Mouse (Mus musculus): ENCODE measurements around the gene Olfr1130.
"Not testable (repeated sequence)": the region's sequence is repeated elsewhere in the genome, so short reads cannot be mapped to it uniquely, and the experiment has no call there.

Olfr1130 gene

GRCm38 (mm10) chr2:87605912-87606311 is at the start of gene Olfr1130:
Gene Olfr1130 (plus strand): TSS chr2:87606212.
- not testable (repeated sequence) for DNase-seq (ENCODE audit: low spot score)

- DNase-seq (ENCODE audit: low spot score): not testable (repeated sequence)
Measured at GRCm38 (mm10) chr2:87573602-87574001, 32.4 kb upstream of the Olfr1130 start, which contains the start of gene Olfr1129. Gene Olfr1129 (plus strand): TSS chr2:87573902.

GRCm38 (mm10) chr2:87626804-87627203 is 20.8 kb downstream of the Olfr1130 start, which contains the start of gene Olfr1131:
Gene Olfr1131 (plus strand): TSS chr2:87627104.
- DNase-seq (ENCODE audit: low spot score): no peak

GRCm38 (mm10) chr2:87637435-87637834 is 31.4 kb downstream of the Olfr1130 start, which contains the start of gene Olfr1132:
Gene Olfr1132 (minus strand): TSS chr2:87637535.
- DNase-seq (ENCODE audit: low spot score): no peak

GRCm38 (mm10) chr2:87642441-87642840 is 36.4 kb downstream of the Olfr1130 start:
- DNase-seq (ENCODE audit: low spot score): no peak

- DNase-seq (ENCODE audit: low spot score): no peak
Measured at GRCm38 (mm10) chr2:87647274-87647673, 41.3 kb downstream of the Olfr1130 start, which contains the start of gene Olfr1133. Gene Olfr1133 (minus strand): TSS chr2:87647374.

- DNase-seq (ENCODE audit: low spot score): no peak
Measured at GRCm38 (mm10) chr2:87658360-87658759, 52.3 kb downstream of the Olfr1130 start, which contains the start of gene Olfr1134. Gene Olfr1134 (minus strand): TSS chr2:87658460.
